Mouse (Mus musculus): Measurements from ENCODE around the gene Elovl7.

GRCm38 (mm10) chr13:108300346-108300950 lies 86.2 kb downstream of the Elovl7 start:
- TF ChIP-seq CTCF (IDR thresholded peaks at IDR 0.05; ENCODE audit: extremely low read depth, insufficient read depth, low read length) (peak; percentile 29), POLR2A (IDR thresholded peaks at IDR 0.05; ENCODE audit: extremely low read depth, insufficient read depth, low read length) (no peak)

Measured in cortical plate, adult 2 months (tissue).